Mouse (Mus musculus) heart, postnatal 0 days (tissue): ENCODE data around the gene Peg3.

Experiments used
- CTCF ChIP-seq: IDR thresholded peaks from 2 replicates; pipeline ENCODE4 v1.5.1; 2016; ENCODE audit warnings: antibody characterized with exemption, control low read depth, low read depth
- EP300 ChIP-seq: IDR thresholded peaks from 2 replicates; pipeline ENCODE4 v1.6.1; 2016; ENCODE audit warnings: antibody characterized with exemption, low read depth

DNA sequence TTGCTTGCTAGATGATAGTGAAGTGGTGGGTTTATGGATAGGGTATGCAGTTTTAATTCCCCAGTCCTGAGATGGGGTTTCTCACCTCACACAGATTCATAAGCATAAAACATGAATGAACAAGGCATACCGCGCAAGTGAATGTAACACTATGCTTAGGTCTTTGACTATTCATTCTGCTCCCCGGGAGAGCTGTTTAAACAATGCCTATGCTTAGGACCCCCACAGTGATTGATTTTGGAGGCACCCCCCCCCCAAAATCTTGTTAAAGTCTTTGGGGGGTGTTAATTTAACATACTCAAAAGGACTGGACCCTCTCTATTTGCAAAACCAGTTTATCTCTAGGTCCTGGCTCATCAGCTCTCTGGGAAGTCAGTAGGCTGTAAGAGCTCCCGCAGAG lies 1.7 kb upstream of the Peg3 start:
- no peak for TF ChIP-seq CTCF
- no peak for TF ChIP-seq EP300
